Mouse (Mus musculus): ENCODE measurements around the gene Abcb1b. TPM values are rescaled to one million over a fixed set of nuclear protein-coding genes. Genes with fewer than 3 reads are reported as not detected.
A peak's percentile ranks its signal among the peaks of the same experiment; 100 is the strongest.
"Not testable (repeated sequence)": the region's sequence is repeated elsewhere in the genome, so short reads cannot be mapped to it uniquely, and the experiment has no call there.

Abcb1b gene
- polyA plus RNA-seq, 1 experiment from 2014 or later = 1.0 TPM

GRCm38 (mm10) chr5:8819635-8820591 is 22.0 kb downstream of the Abcb1b start:
- WGBS = 17% methylated on average over 7 of the region's 8 CpGs
- no peaks in the 10 kb centered on the region for H3K4me1 ChIP-seq (ENCODE audit: control insufficient read depth, insufficient read depth, low read length)
- peak overlapping the region; percentile 41 for H3K4me2 ChIP-seq
- DNase-seq (ENCODE audit: low spot score, missing footprints) = peak; percentile 86
- H3K4me3 ChIP-seq (ENCODE audit: low read depth, low read length) = peak overlapping the region; percentile 14; the same call in 1 of the 2 replicates
- H3K36me3 ChIP-seq (ENCODE audit: control insufficient read depth, insufficient read depth, low read length) = no peaks in the 10 kb centered on the region
- no peaks in the 10 kb centered on the region for H3K9me3 ChIP-seq (ENCODE audit: control insufficient read depth, low read length)
- no peak overlapping the region for H3K27ac ChIP-seq (ENCODE audit: low read depth, low read length)
- peak; percentile 74; the same call in 1 of the 2 replicates for ATAC-seq (ENCODE audit: low FRiP score)
- H3K27me3 ChIP-seq (ENCODE audit: control insufficient read depth, insufficient read depth, low read length) = no peaks in the 10 kb centered on the region
- peak overlapping the region; percentile 39; the same call in 1 of the 2 replicates for H3K9ac ChIP-seq (ENCODE audit: low read length)

- H3K27me3 ChIP-seq (ENCODE audit: control insufficient read depth, insufficient read depth, low read length); H3K9me3 ChIP-seq (ENCODE audit: control insufficient read depth, low read length); H3K9ac ChIP-seq (ENCODE audit: low read length); H3K36me3 ChIP-seq (ENCODE audit: control insufficient read depth, insufficient read depth, low read length); H3K4me1 ChIP-seq (ENCODE audit: control insufficient read depth, insufficient read depth, low read length); H3K4me2 ChIP-seq; H3K27ac ChIP-seq (ENCODE audit: low read depth, low read length); DNase-seq (ENCODE audit: low spot score, missing footprints); H3K4me3 ChIP-seq (ENCODE audit: low read depth, low read length): not testable (repeated sequence)
- 4% methylated on average over 4 of the region's 6 CpGs for WGBS
- peak; percentile 57; the same call in 1 of the 2 replicates for ATAC-seq (ENCODE audit: low FRiP score)
Observed at GRCm38 (mm10) chr5:8820592-8821104, 22.7 kb downstream of the Abcb1b start.

GRCm38 (mm10) chr5:8838661-8839438 is 40.9 kb downstream of the Abcb1b start:
- no peak overlapping the region for H3K4me2 ChIP-seq
- no peaks in the 10 kb centered on the region for H3K27me3 ChIP-seq (ENCODE audit: control insufficient read depth, insufficient read depth, low read length)
- no peaks in the 10 kb centered on the region for H3K4me1 ChIP-seq (ENCODE audit: control insufficient read depth, insufficient read depth, low read length)
- H3K4me3 ChIP-seq (ENCODE audit: low read depth, low read length) = no peak overlapping the region
- H3K27ac ChIP-seq (ENCODE audit: low read depth, low read length) = no peak overlapping the region
- DNase-seq (ENCODE audit: low spot score, missing footprints) = no peak
- no peak overlapping the region for H3K9ac ChIP-seq (ENCODE audit: low read length)
- WGBS = 80% methylated on average over 8 of the region's 8 CpGs
- ATAC-seq (ENCODE audit: low FRiP score) = no peak
- no peaks in the 10 kb centered on the region for H3K9me3 ChIP-seq (ENCODE audit: control insufficient read depth, low read length)
- H3K36me3 ChIP-seq (ENCODE audit: control insufficient read depth, insufficient read depth, low read length) = no peaks in the 10 kb centered on the region

- Histone ChIP-seq H3K4me3 (ENCODE audit: low read depth, low read length) (no peak overlapping the region), H3K36me3 (ENCODE audit: control insufficient read depth, insufficient read depth, low read length) (no peaks in the 10 kb centered on the region), H3K4me1 (ENCODE audit: control insufficient read depth, insufficient read depth, low read length) (no peaks in the 10 kb centered on the region), H3K27ac (ENCODE audit: low read depth, low read length) (no peak overlapping the region), H3K9ac (ENCODE audit: low read length) (no peak overlapping the region), H3K4me2 (no peak overlapping the region), H3K9me3 (ENCODE audit: control insufficient read depth, low read length) (no peaks in the 10 kb centered on the region), H3K27me3 (ENCODE audit: control insufficient read depth, insufficient read depth, low read length) (no peaks in the 10 kb centered on the region)
- DNase-seq (ENCODE audit: low spot score, missing footprints) = no peak
- ATAC-seq (ENCODE audit: low FRiP score) = no peak
- WGBS = 90% methylated on average over 4 of the region's 4 CpGs
Observed at GRCm38 (mm10) chr5:8839651-8840050, 41.7 kb downstream of the Abcb1b start.

- Histone ChIP-seq H3K9ac (ENCODE audit: low read length) (no peak overlapping the region), H3K4me2 (no peak overlapping the region), H3K27ac (ENCODE audit: low read depth, low read length) (no peak overlapping the region), H3K4me1 (ENCODE audit: control insufficient read depth, insufficient read depth, low read length) (no peaks in the 10 kb centered on the region), H3K27me3 (ENCODE audit: control insufficient read depth, insufficient read depth, low read length) (no peaks in the 10 kb centered on the region), H3K4me3 (ENCODE audit: low read depth, low read length) (no peak overlapping the region), H3K36me3 (ENCODE audit: control insufficient read depth, insufficient read depth, low read length) (no peaks in the 10 kb centered on the region), H3K9me3 (ENCODE audit: control insufficient read depth, low read length) (no peaks in the 10 kb centered on the region)
- ATAC-seq (ENCODE audit: low FRiP score) (peak; percentile 75), DNase-seq (ENCODE audit: low spot score, missing footprints) (no peak)
- WGBS = 43% methylated on average over 5 of the region's 5 CpGs
Observed at GRCm38 (mm10) chr5:8840887-8841286, 42.9 kb downstream of the Abcb1b start.

GRCm38 (mm10) chr5:8842815-8843214 is 44.9 kb downstream of the Abcb1b start:
- no peak overlapping the region for H3K9ac ChIP-seq (ENCODE audit: low read length)
- H3K27me3 ChIP-seq (ENCODE audit: control insufficient read depth, insufficient read depth, low read length) = no peaks in the 10 kb centered on the region
- H3K4me1 ChIP-seq (ENCODE audit: control insufficient read depth, insufficient read depth, low read length) = no peaks in the 10 kb centered on the region
- no peak for ATAC-seq (ENCODE audit: low FRiP score)
- no peaks in the 10 kb centered on the region for H3K36me3 ChIP-seq (ENCODE audit: control insufficient read depth, insufficient read depth, low read length)
- H3K4me2 ChIP-seq = no peak overlapping the region
- no peaks in the 10 kb centered on the region for H3K9me3 ChIP-seq (ENCODE audit: control insufficient read depth, low read length)
- no peak for DNase-seq (ENCODE audit: low spot score, missing footprints)
- no peak overlapping the region for H3K4me3 ChIP-seq (ENCODE audit: low read depth, low read length)
- 59% methylated on average over 3 of the region's 3 CpGs for WGBS
- no peak overlapping the region for H3K27ac ChIP-seq (ENCODE audit: low read depth, low read length)

- not testable (repeated sequence) for ATAC-seq (ENCODE audit: low FRiP score); H3K36me3 ChIP-seq (ENCODE audit: control insufficient read depth, insufficient read depth, low read length); H3K4me3 ChIP-seq (ENCODE audit: low read depth, low read length); H3K4me2 ChIP-seq; H3K27me3 ChIP-seq (ENCODE audit: control insufficient read depth, insufficient read depth, low read length); H3K27ac ChIP-seq (ENCODE audit: low read depth, low read length); DNase-seq (ENCODE audit: low spot score, missing footprints); H3K9me3 ChIP-seq (ENCODE audit: control insufficient read depth, low read length); H3K9ac ChIP-seq (ENCODE audit: low read length); H3K4me1 ChIP-seq (ENCODE audit: control insufficient read depth, insufficient read depth, low read length)
- 25% methylated on average over 4 of the region's 9 CpGs for WGBS
Observed at GRCm38 (mm10) chr5:8848607-8849575, 50.9 kb downstream of the Abcb1b start.

GRCm38 (mm10) chr5:8850851-8851250 is 52.9 kb downstream of the Abcb1b start:
- H3K4me3 ChIP-seq (ENCODE audit: low read depth, low read length) = no peak overlapping the region
- DNase-seq (ENCODE audit: low spot score, missing footprints) (no peak), ATAC-seq (ENCODE audit: low FRiP score) (no peak)
- no peak overlapping the region for H3K9ac ChIP-seq (ENCODE audit: low read length)
- no peaks in the 10 kb centered on the region for H3K27me3 ChIP-seq (ENCODE audit: control insufficient read depth, insufficient read depth, low read length)
- no peak overlapping the region for H3K4me2 ChIP-seq
- no peaks in the 10 kb centered on the region for H3K4me1 ChIP-seq (ENCODE audit: control insufficient read depth, insufficient read depth, low read length)
- no peak overlapping the region for H3K27ac ChIP-seq (ENCODE audit: low read depth, low read length)
- WGBS = 41% methylated on average over 4 of the region's 4 CpGs
- H3K36me3 ChIP-seq (ENCODE audit: control insufficient read depth, insufficient read depth, low read length) = no peaks in the 10 kb centered on the region
- H3K9me3 ChIP-seq (ENCODE audit: control insufficient read depth, low read length) = no peaks in the 10 kb centered on the region

Measured in midbrain, embryonic 11.5 days (tissue).